Mouse (Mus musculus) ovary, adult 18-20 months (tissue): ENCODE data around the gene Lrrc38.
A peak's percentile ranks its signal among the peaks of the same experiment; 100 is the strongest.
"Not testable (repeated sequence)": the region's sequence is repeated elsewhere in the genome, so short reads cannot be mapped to it uniquely, and the experiment has no call there.

ENCODE experiments used
- DNase-seq: peaks from one replicate; pipeline ENCODE4 v3.0.0; 2022; ENCODE audit warnings: low spot score, mixed read lengths

Lrrc38 gene

GRCm38 (mm10) chr4:143349484-143349906, at the start of gene Lrrc38:
Gene Lrrc38 (plus strand): TSS chr4:143349757.
- peak; percentile 24 for DNase-seq

- no peak for DNase-seq
Observed at GRCm38 (mm10) chr4:143300113-143300688, 49.4 kb upstream of the Lrrc38 start.

GRCm38 (mm10) chr4:143301042-143301441, 48.5 kb upstream of the Lrrc38 start:
- no peak for DNase-seq

GRCm38 (mm10) chr4:143301875-143302274, 47.7 kb upstream of the Lrrc38 start:
- DNase-seq: no peak

- no peak for DNase-seq
Observed at GRCm38 (mm10) chr4:143302279-143302890, 47.2 kb upstream of the Lrrc38 start.

GRCm38 (mm10) chr4:143305031-143305430, 44.5 kb upstream of the Lrrc38 start:
- DNase-seq: no peak

GRCm38 (mm10) chr4:143305987-143306772, 43.4 kb upstream of the Lrrc38 start:
- DNase-seq: no peak

GRCm38 (mm10) chr4:143311341-143311740, 38.2 kb upstream of the Lrrc38 start:
- DNase-seq: no peak

- DNase-seq: no peak
Observed at GRCm38 (mm10) chr4:143313299-143313698, 36.3 kb upstream of the Lrrc38 start.

- DNase-seq: no peak
Observed at GRCm38 (mm10) chr4:143324176-143324924, 25.2 kb upstream of the Lrrc38 start.

- no peak for DNase-seq
Observed at GRCm38 (mm10) chr4:143324925-143325624, 24.5 kb upstream of the Lrrc38 start.

- peak; percentile 31 for DNase-seq
Observed at GRCm38 (mm10) chr4:143325625-143325941, 24.0 kb upstream of the Lrrc38 start.

GRCm38 (mm10) chr4:143330566-143330965, 19.0 kb upstream of the Lrrc38 start:
- no peak for DNase-seq

- no peak for DNase-seq
Observed at GRCm38 (mm10) chr4:143331787-143332186, 17.8 kb upstream of the Lrrc38 start.

GRCm38 (mm10) chr4:143334145-143334544, 15.4 kb upstream of the Lrrc38 start:
- no peak for DNase-seq

GRCm38 (mm10) chr4:143334995-143335394, 14.6 kb upstream of the Lrrc38 start:
- no peak for DNase-seq

GRCm38 (mm10) chr4:143336096-143336495, 13.5 kb upstream of the Lrrc38 start:
- DNase-seq: no peak

- DNase-seq: no peak
Observed at GRCm38 (mm10) chr4:143339808-143340207, 9.7 kb upstream of the Lrrc38 start.

- no peak for DNase-seq
Observed at GRCm38 (mm10) chr4:143341470-143341869, 8.1 kb upstream of the Lrrc38 start.

GRCm38 (mm10) chr4:143345491-143345890, 4.1 kb upstream of the Lrrc38 start:
- not testable (repeated sequence) for DNase-seq

GRCm38 (mm10) chr4:143348678-143349077, 879 bp upstream of the Lrrc38 start:
- no peak for DNase-seq
